Mouse (Mus musculus): ENCODE results near the gene Slx4ip. TPM values are rescaled to one million over a fixed set of nuclear protein-coding genes. Genes with fewer than 3 reads are reported as not detected.
A peak's percentile ranks its signal among the peaks of the same experiment; 100 is the strongest.

Gene Slx4ip
- polyA plus RNA-seq, 1 experiment = 1.1 TPM

GRCm38 (mm10) chr2:137006656-137007055 lies 115.6 kb downstream of the Slx4ip start:
- Histone ChIP-seq H3K79me3 (ENCODE audit: low read depth) (no peaks in the 10 kb centered on the region), H3K4me3 (ENCODE audit: insufficient read depth, poor library complexity, severe bottlenecking) (no peak overlapping the region), H3ac (ENCODE audit: control insufficient read depth, insufficient read length, low read depth) (no peak overlapping the region), H3K79me2 (ENCODE audit: control insufficient read depth, insufficient read depth) (peaks cover 11% of the 10 kb centered on the region), H3K36me3 (ENCODE audit: control insufficient read depth, insufficient read depth) (no peaks in the 10 kb centered on the region), H3K27me3 (ENCODE audit: control insufficient read depth, insufficient read depth, insufficient read length) (no peaks in the 10 kb centered on the region)
- no peak for TF ChIP-seq MAX (IDR thresholded peaks at IDR 0.05)
- peak; percentile 35 for TF ChIP-seq CEBPB (IDR thresholded peaks at IDR 0.05; ENCODE audit: low read depth)
- TF ChIP-seq FOSL1 (IDR thresholded peaks at IDR 0.05; ENCODE audit: insufficient read depth, low read length, poor library complexity, severe bottlenecking) = peak; percentile 68

DNA sequence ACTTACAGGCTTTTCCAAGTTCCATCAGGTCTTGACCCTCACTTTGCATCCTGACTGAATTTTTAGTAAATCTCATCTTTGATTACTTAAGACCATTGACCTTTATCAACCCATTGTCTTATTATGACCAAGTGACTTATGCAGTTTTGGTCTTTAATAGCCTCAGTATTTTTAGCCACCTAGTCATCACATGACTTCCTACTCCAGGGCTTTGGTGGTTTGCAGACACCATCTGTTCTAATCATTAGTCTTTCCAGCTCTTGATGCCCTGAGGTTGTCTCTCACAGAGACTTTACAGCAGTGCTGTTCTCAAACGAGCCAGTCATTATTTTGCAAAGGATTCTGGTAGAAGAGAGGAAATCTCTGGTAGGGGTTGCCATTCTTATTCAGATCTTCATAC lies 121.0 kb downstream of the Slx4ip start:
- no peaks in the 10 kb centered on the region for H3K27me3 ChIP-seq (ENCODE audit: control insufficient read depth, insufficient read depth, insufficient read length)
- H3K4me3 ChIP-seq (ENCODE audit: insufficient read depth, poor library complexity, severe bottlenecking) = no peak overlapping the region
- TF ChIP-seq USF1 (IDR thresholded peaks at IDR 0.05; ENCODE audit: low read depth) (no peak), FOSL1 (IDR thresholded peaks at IDR 0.05; ENCODE audit: insufficient read depth, low read length, poor library complexity, severe bottlenecking) (no peak), CTCF (IDR thresholded peaks at IDR 0.05; ENCODE audit: control insufficient read depth, insufficient read depth, insufficient read length) (no peak), CEBPB (IDR thresholded peaks at IDR 0.05; ENCODE audit: low read depth) (no peak), MYOD1 (IDR thresholded peaks at IDR 0.05; ENCODE audit: control insufficient read depth, insufficient read length, low read depth) (no peak), MAX (IDR thresholded peaks at IDR 0.05) (no peak), MYOG (IDR thresholded peaks at IDR 0.05; ENCODE audit: control insufficient read depth, extremely low read depth, insufficient read length) (no peak)
- peaks cover 11% of the 10 kb centered on the region for H3K79me2 ChIP-seq (ENCODE audit: control insufficient read depth, insufficient read depth)
- H3ac ChIP-seq (ENCODE audit: control insufficient read depth, insufficient read length, low read depth) = no peak overlapping the region
- H3K36me3 ChIP-seq (ENCODE audit: control insufficient read depth, insufficient read depth) = no peaks in the 10 kb centered on the region
- no peaks in the 10 kb centered on the region for H3K79me3 ChIP-seq (ENCODE audit: low read depth)

- H3K36me3 ChIP-seq (ENCODE audit: control insufficient read depth, insufficient read depth) = no peaks in the 10 kb centered on the region
- no peaks in the 10 kb centered on the region for H3K79me3 ChIP-seq (ENCODE audit: low read depth)
- TF ChIP-seq MYOD1 (IDR thresholded peaks at IDR 0.05; ENCODE audit: control insufficient read depth, insufficient read length, low read depth) (no peak), USF1 (IDR thresholded peaks at IDR 0.05; ENCODE audit: low read depth) (no peak), CEBPB (IDR thresholded peaks at IDR 0.05; ENCODE audit: low read depth) (no peak), MYOG (IDR thresholded peaks at IDR 0.05; ENCODE audit: control insufficient read depth, extremely low read depth, insufficient read length) (no peak), MAX (IDR thresholded peaks at IDR 0.05) (no peak), FOSL1 (IDR thresholded peaks at IDR 0.05; ENCODE audit: insufficient read depth, low read length, poor library complexity, severe bottlenecking) (no peak)
- no peak overlapping the region for H3ac ChIP-seq (ENCODE audit: control insufficient read depth, insufficient read length, low read depth)
- H3K79me2 ChIP-seq (ENCODE audit: control insufficient read depth, insufficient read depth) = peaks cover 11% of the 10 kb centered on the region
- H3K27me3 ChIP-seq (ENCODE audit: control insufficient read depth, insufficient read depth, insufficient read length) = no peaks in the 10 kb centered on the region
- no peak overlapping the region for H3K4me3 ChIP-seq (ENCODE audit: insufficient read depth, poor library complexity, severe bottlenecking)
Observed at GRCm38 (mm10) chr2:137013151-137013550, 122.1 kb downstream of the Slx4ip start.

DNA sequence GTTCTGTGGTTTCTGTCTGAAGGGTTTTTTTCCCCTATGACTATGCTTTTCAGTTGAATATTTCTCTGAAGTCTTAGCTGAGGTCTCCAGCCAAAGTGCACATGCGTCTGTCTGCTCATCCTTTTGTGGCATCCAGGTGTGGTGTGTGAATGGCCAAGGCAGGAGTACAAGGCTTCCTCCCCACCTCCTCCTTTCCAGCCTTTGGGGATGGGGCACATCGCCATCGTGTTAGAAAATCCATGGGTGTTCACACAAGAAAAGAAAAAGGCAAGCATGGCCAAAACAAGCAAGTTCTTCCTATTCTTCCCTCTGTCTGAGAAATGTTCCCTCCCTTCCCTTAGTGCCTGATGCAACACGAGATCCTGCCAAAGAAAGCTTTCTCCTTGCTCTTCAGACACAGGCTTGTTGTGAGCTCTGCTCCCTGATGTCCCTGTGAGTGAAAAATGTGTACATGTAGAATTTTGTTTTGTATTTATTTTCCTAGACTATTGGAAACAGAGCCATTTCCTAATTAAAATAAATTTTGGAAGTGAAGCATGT lies 122.9 kb downstream of the Slx4ip start:
- Histone ChIP-seq H3K36me3 (ENCODE audit: control insufficient read depth, insufficient read depth) (no peaks in the 10 kb centered on the region), H3K79me2 (ENCODE audit: control insufficient read depth, insufficient read depth) (peaks cover 7% of the 10 kb centered on the region), H3K27me3 (ENCODE audit: control insufficient read depth, insufficient read depth, insufficient read length) (no peaks in the 10 kb centered on the region), H3K79me3 (ENCODE audit: low read depth) (no peaks in the 10 kb centered on the region), H3K4me3 (ENCODE audit: insufficient read depth, poor library complexity, severe bottlenecking) (no peak overlapping the region), H3ac (ENCODE audit: control insufficient read depth, insufficient read length, low read depth) (no peak overlapping the region)
- TF ChIP-seq MAX (IDR thresholded peaks at IDR 0.05) (no peak), CTCF (IDR thresholded peaks at IDR 0.05; ENCODE audit: control insufficient read depth, insufficient read depth, insufficient read length) (no peak), MYOG (IDR thresholded peaks at IDR 0.05; ENCODE audit: control insufficient read depth, extremely low read depth, insufficient read length) (no peak), MYOD1 (IDR thresholded peaks at IDR 0.05; ENCODE audit: control insufficient read depth, insufficient read length, low read depth) (no peak), USF1 (IDR thresholded peaks at IDR 0.05; ENCODE audit: low read depth) (no peak), CEBPB (IDR thresholded peaks at IDR 0.05; ENCODE audit: low read depth) (no peak), FOSL1 (IDR thresholded peaks at IDR 0.05; ENCODE audit: insufficient read depth, low read length, poor library complexity, severe bottlenecking) (no peak)

DNA sequence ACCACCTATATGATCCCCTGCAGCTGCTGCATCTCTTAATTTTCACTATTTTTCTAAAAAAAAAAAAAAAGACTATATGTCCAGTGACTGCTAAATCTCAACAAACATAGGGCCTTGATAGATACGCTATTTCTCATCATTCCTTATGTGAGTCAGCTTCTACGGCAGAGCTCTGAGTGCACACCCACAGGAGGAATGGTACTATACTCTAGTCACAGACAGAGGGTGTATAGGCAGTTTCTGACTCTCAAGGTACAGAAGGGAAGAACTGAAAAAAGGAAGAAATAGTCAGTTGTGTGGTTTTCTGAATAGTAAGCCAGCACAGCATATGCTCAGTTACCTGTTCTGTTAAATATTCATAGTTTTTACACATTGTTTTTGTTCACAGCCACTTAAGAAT lies 123.4 kb downstream of the Slx4ip start:
- no peaks in the 10 kb centered on the region for H3K27me3 ChIP-seq (ENCODE audit: control insufficient read depth, insufficient read depth, insufficient read length)
- peaks cover 2% of the 10 kb centered on the region for H3K79me2 ChIP-seq (ENCODE audit: control insufficient read depth, insufficient read depth)
- H3ac ChIP-seq (ENCODE audit: control insufficient read depth, insufficient read length, low read depth) = no peak overlapping the region
- TF ChIP-seq MYOG (IDR thresholded peaks at IDR 0.05; ENCODE audit: control insufficient read depth, extremely low read depth, insufficient read length) (no peak), MAX (IDR thresholded peaks at IDR 0.05) (no peak), USF1 (IDR thresholded peaks at IDR 0.05; ENCODE audit: low read depth) (no peak), FOSL1 (IDR thresholded peaks at IDR 0.05; ENCODE audit: insufficient read depth, low read length, poor library complexity, severe bottlenecking) (no peak), CTCF (IDR thresholded peaks at IDR 0.05; ENCODE audit: control insufficient read depth, insufficient read depth, insufficient read length) (no peak), MYOD1 (IDR thresholded peaks at IDR 0.05; ENCODE audit: control insufficient read depth, insufficient read length, low read depth) (no peak), CEBPB (IDR thresholded peaks at IDR 0.05; ENCODE audit: low read depth) (no peak)
- no peaks in the 10 kb centered on the region for H3K79me3 ChIP-seq (ENCODE audit: low read depth)
- no peaks in the 10 kb centered on the region for H3K36me3 ChIP-seq (ENCODE audit: control insufficient read depth, insufficient read depth)
- H3K4me3 ChIP-seq (ENCODE audit: insufficient read depth, poor library complexity, severe bottlenecking) = no peak overlapping the region

- Histone ChIP-seq H3ac (ENCODE audit: control insufficient read depth, insufficient read length, low read depth) (no peak overlapping the region), H3K4me3 (ENCODE audit: insufficient read depth, poor library complexity, severe bottlenecking) (no peak overlapping the region), H3K79me3 (ENCODE audit: low read depth) (no peaks in the 10 kb centered on the region), H3K79me2 (ENCODE audit: control insufficient read depth, insufficient read depth) (no peaks in the 10 kb centered on the region), H3K36me3 (ENCODE audit: control insufficient read depth, insufficient read depth) (no peaks in the 10 kb centered on the region), H3K27me3 (ENCODE audit: control insufficient read depth, insufficient read depth, insufficient read length) (no peaks in the 10 kb centered on the region)
- peak; percentile 92 for TF ChIP-seq MYOD1 (IDR thresholded peaks at IDR 0.05; ENCODE audit: control insufficient read depth, insufficient read length, low read depth)
- peak; percentile 60 for TF ChIP-seq FOSL1 (IDR thresholded peaks at IDR 0.05; ENCODE audit: insufficient read depth, low read length, poor library complexity, severe bottlenecking)
- TF ChIP-seq CEBPB (IDR thresholded peaks at IDR 0.05; ENCODE audit: low read depth) = no peak
- no peak for TF ChIP-seq CTCF (IDR thresholded peaks at IDR 0.05; ENCODE audit: control insufficient read depth, insufficient read depth, insufficient read length)
- TF ChIP-seq MAX (IDR thresholded peaks at IDR 0.05) = no peak
- no peak for TF ChIP-seq USF1 (IDR thresholded peaks at IDR 0.05; ENCODE audit: low read depth)
Observed at GRCm38 (mm10) chr2:137044122-137044521, 153.1 kb downstream of the Slx4ip start.
